Comparison of ENCODE assay signal across 10 mouse cellular contexts in the genomic region with DNA sequence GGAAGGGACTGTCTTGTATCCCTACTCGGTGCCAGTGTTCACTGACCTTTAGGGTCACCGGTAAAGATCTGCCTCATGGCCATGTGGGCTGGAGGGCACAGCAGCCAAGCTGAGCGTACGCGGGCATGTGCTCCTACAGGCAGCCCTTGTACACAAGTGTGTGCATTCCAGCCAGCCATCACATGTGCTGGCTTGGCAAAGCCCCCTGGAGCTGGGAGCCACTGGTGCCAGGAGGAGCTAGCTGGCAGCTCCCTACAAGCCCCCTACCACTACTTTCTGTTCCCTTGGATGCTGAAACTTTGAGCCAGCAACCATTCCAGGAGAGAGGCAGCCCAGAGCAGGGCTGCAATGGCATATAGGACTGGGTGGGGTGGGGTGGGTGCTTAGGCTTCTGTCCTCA. TPM values are rescaled to one million over a fixed set of nuclear protein-coding genes. Genes with fewer than 3 reads are reported as not detected.
DNase-seq lines count a peak whose midpoint lies in the region; ATAC-seq and TF ChIP-seq lines count a peak whose summit lies in the region.
"Had no signal": no experiment of that assay in that cellular context is flagged by ENCODE, and none has a peak within 500 bp of the region (broad histone marks: within the 10 kb centered on the region; RNA-seq: fewer than 3 reads in every experiment).

No protein-coding gene starts in this region.

- no peak for TF ChIP-seq EP300 in lung, postnatal 0 days (IDR thresholded peaks at IDR 0.05)

- no peak for TF ChIP-seq POLR2A in cortical plate, adult 2 months (IDR thresholded peaks at IDR 0.05; ENCODE audit: extremely low read depth, insufficient read depth, low read length)

- H3K27me3 ChIP-seq in hindbrain, embryonic 10.5 days (ENCODE audit: insufficient read depth, poor library complexity, severe bottlenecking) = no peaks in the 10 kb centered on the region
- no peaks in the 10 kb centered on the region for H3K27me3 ChIP-seq in midbrain, embryonic 14.5 days (ENCODE audit: control insufficient read depth, insufficient read depth, low read length)
- no peaks in the 10 kb centered on the region for H3K27me3 ChIP-seq in lung, postnatal 0 days (replicated peaks; ENCODE audit: insufficient read depth, low read length)
- H3K27me3 ChIP-seq: embryonic facial prominence, embryonic 13.5 days had no signal

- H3K4me3 ChIP-seq in layer of hippocampus, adult 2 months = no peak overlapping the region
- no peak overlapping the region for H3K4me3 ChIP-seq in cortical plate, adult 2 months (ENCODE audit: insufficient read depth, low read length)
- no peak overlapping the region for H3K4me3 ChIP-seq in hindbrain, embryonic 10.5 days
- H3K4me3 ChIP-seq in midbrain, embryonic 14.5 days (replicated peaks; ENCODE audit: low read depth, low read length) = no peak overlapping the region
- H3K4me3 ChIP-seq in lung, postnatal 0 days (ENCODE audit: low read depth, low read length) = no peak overlapping the region
- H3K4me3 ChIP-seq: embryonic facial prominence, embryonic 13.5 days had no signal

- H3K4me2 ChIP-seq in midbrain, embryonic 14.5 days (ENCODE audit: low read length) = no peak overlapping the region
- no peak overlapping the region for H3K4me2 ChIP-seq in lung, postnatal 0 days (replicated peaks; ENCODE audit: low read depth, low read length)
- H3K4me2 ChIP-seq: embryonic facial prominence, embryonic 13.5 days had no signal

- ATAC-seq in midbrain, embryonic 14.5 days (ENCODE audit: low FRiP score, low TSS enrichment) = no peak
- ATAC-seq in lung, postnatal 0 days = no peak

- H3K9ac ChIP-seq in midbrain, embryonic 14.5 days (replicated peaks; ENCODE audit: low read length) = no peak overlapping the region
- no peak overlapping the region for H3K9ac ChIP-seq in lung, postnatal 0 days (replicated peaks; ENCODE audit: low read depth)
- H3K9ac ChIP-seq: embryonic facial prominence, embryonic 13.5 days had no signal

- peaks cover 1% of the 10 kb centered on the region; the same call in 1 of the 2 replicates for H3K4me1 ChIP-seq in cortical plate, adult 2 months (ENCODE audit: control insufficient read depth, insufficient read depth, low read length)
- peaks cover 88% of the 10 kb centered on the region for H3K4me1 ChIP-seq in hindbrain, embryonic 10.5 days (replicated peaks)
- H3K4me1 ChIP-seq in midbrain, embryonic 14.5 days (ENCODE audit: control insufficient read depth, insufficient read depth, low read length) = peaks cover 35% of the 10 kb centered on the region
- peaks cover 26% of the 10 kb centered on the region; the same call in 1 of the 2 replicates for H3K4me1 ChIP-seq in lung, postnatal 0 days (ENCODE audit: insufficient read depth, low read depth, low read length)

- DNase-seq in layer of hippocampus, adult 2 months (ENCODE audit: low spot score in 2 of 2) = no peak
- no peak for DNase-seq in layer of hippocampus, adult 9-10 months (ENCODE audit: low spot score)
- DNase-seq in hindbrain, embryonic 10.5 days (ENCODE audit: low spot score) = no peak
- DNase-seq in midbrain, embryonic 14.5 days = no peak
- DNase-seq in lung, postnatal 0 days (ENCODE audit: low spot score) = no peak
- DNase-seq in frontal cortex, postnatal 14 days (ENCODE audit: low spot score in 2 of 2) = no peak
- DNase-seq: kidney, adult 9 months; lung, adult 18-20 months had no signal

- TF ChIP-seq CTCF in layer of hippocampus, adult 2 months (conservative IDR thresholded peaks at IDR 0.05) = no peak
- TF ChIP-seq CTCF in cortical plate, adult 2 months (IDR thresholded peaks at IDR 0.05; ENCODE audit: extremely low read depth, insufficient read depth, low read length) = no peak
- no peak for TF ChIP-seq CTCF in lung, postnatal 0 days (IDR thresholded peaks at IDR 0.05)

- no peaks in the 10 kb centered on the region for H3K36me3 ChIP-seq in hindbrain, embryonic 10.5 days
- no peaks in the 10 kb centered on the region for H3K36me3 ChIP-seq in midbrain, embryonic 14.5 days (ENCODE audit: control insufficient read depth, insufficient read depth, low read length)
- H3K36me3 ChIP-seq in lung, postnatal 0 days (ENCODE audit: insufficient read depth, low read length) = no peaks in the 10 kb centered on the region
- H3K36me3 ChIP-seq: embryonic facial prominence, embryonic 13.5 days had no signal

- 86% methylated on average over 5 of the region's 5 CpGs for WGBS in hindbrain, embryonic 10.5 days
- 78% methylated on average over 5 of the region's 5 CpGs for WGBS in midbrain, embryonic 14.5 days
- WGBS in lung, postnatal 0 days = 64% methylated on average over 5 of the region's 5 CpGs

- no peaks in the 10 kb centered on the region for H3K9me3 ChIP-seq in hindbrain, embryonic 10.5 days
- H3K9me3 ChIP-seq in midbrain, embryonic 14.5 days (ENCODE audit: control insufficient read depth, low read length) = no peaks in the 10 kb centered on the region
- no peaks in the 10 kb centered on the region for H3K9me3 ChIP-seq in lung, postnatal 0 days (ENCODE audit: low read length)
- H3K9me3 ChIP-seq: embryonic facial prominence, embryonic 13.5 days had no signal

- peak overlapping the region; percentile 84 for H3K27ac ChIP-seq in layer of hippocampus, adult 2 months
- peak overlapping the region; percentile 63; the same call in 1 of the 2 replicates for H3K27ac ChIP-seq in cortical plate, adult 2 months (ENCODE audit: insufficient read depth, low read length)
- H3K27ac ChIP-seq in hindbrain, embryonic 10.5 days = peak overlapping the region; percentile 94
- H3K27ac ChIP-seq in midbrain, embryonic 14.5 days (replicated peaks; ENCODE audit: low read depth, low read length) = 0 out of 2 replicates have a peak overlapping the region, but pooled peaks have one; percentile 32
- H3K27ac ChIP-seq in lung, postnatal 0 days (ENCODE audit: low read length) = no peak overlapping the region

RNA-seq across cellular contexts. Expression of a gene that starts 20.1 kb away (rescaled TPM):
- 100 to 1,000 TPM; 478 to 491 TPM for total RNA-seq in layer of hippocampus, adult 2 months (2021)
- 548 and 595 TPM in 2 replicates for polyA plus RNA-seq in cortical plate, adult 2 months (2012; rRNA removed)
- polyA plus RNA-seq in hindbrain, embryonic 10.5 days (2016; fragmentation: Nextera tagmentation; extraction: Ambion mirVana) = 2,611 and 3,050 TPM in 2 replicates
- polyA plus RNA-seq in midbrain, embryonic 14.5 days (2014; fragmentation: Nextera tagmentation; extraction: Ambion mirVana) = 2,168 and 2,208 TPM in 2 replicates
- polyA plus RNA-seq in lung, postnatal 0 days (2015; fragmentation: Nextera tagmentation; extraction: Ambion mirVana) = 1,264 and 1,361 TPM in 2 replicates
